Mouse (Mus musculus) layer of hippocampus, adult 9-11 months (tissue): ENCODE data around the gene Exosc10.

Experiments used
- DNase-seq: peaks from one replicate; pipeline ENCODE4 v3.0.0; 2022

The Exosc10 gene

DNA sequence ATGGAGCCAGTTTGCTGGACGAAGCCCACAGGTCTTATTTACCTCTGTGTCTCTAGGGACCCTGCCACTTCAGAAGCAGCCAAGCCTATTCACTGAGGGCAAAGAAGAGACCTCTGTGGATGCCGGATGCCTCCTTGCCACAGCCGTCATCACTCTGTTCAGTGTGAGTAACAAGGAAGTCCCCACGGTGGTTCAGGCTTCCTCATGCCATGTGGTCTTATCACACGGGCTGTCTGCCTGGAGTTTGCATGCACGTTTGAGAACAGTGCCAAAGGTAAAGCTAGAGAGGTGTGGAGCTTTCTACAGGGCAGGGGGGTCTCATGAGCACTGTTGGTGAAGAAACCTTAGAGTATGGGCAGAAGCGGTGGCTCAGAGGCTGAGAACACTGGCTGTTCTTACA lies 15.0 kb downstream of the Exosc10 start:
- DNase-seq = no peak

DNA sequence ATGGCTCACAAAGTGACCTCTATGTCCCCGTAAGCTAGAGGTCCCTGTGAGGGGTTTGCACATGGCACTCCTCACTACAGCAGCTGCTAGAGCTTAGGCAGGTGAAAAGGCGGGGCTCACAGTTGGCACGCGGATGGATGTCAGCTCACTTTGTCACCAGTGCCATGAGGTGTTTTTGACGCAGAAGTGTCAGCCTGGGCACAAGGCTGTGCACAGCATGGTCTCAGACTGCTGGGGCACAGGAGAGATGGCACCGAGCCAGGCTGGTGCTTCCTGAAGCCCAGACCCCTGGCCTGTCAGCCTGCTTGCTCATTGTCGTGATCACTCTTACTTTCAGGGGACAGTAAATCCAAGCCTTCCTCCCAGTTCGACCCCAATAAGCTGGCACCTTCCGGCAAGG lies 22.5 kb downstream of the Exosc10 start:
- no peak for DNase-seq

DNA sequence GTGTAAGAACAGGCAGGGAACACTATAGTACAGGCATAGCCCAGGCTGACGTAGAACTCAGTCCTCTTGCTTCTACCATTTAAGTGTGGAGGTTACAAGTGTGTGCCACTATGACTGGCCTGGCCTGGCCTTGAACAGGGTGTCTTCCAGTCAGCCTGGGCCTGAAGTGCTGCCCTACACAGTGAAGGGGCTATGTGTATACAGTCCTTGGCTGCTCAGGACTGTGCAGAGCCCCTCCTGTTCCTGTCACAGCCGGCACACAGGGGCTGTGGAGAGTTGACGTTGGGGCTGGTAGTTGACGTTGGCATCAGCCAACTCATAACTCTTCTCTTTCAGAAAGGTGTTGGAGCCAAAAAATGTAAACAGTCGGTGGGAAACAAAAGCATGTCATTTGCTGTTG lies 23.2 kb downstream of the Exosc10 start:
- no peak for DNase-seq

DNA sequence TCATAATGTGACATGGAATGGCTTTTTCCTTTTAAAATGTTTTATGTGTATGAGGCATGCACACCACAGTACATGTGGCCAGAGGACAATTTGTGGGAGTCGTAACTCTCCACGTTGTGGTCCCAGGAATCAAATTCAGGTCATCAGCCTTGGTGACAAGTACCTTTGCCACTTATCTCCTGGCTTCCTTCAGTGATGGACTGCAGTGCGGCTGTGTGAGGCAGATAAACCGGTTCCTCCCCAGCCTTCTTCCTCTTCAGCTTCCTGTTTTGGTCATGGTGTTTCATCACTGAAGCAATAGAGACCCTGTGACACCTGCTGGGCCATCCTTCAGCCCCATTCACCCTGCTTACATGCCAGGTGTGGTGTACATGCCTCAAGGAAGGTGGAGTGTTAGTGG lies 25.0 kb downstream of the Exosc10 start:
- no peak for DNase-seq

DNA sequence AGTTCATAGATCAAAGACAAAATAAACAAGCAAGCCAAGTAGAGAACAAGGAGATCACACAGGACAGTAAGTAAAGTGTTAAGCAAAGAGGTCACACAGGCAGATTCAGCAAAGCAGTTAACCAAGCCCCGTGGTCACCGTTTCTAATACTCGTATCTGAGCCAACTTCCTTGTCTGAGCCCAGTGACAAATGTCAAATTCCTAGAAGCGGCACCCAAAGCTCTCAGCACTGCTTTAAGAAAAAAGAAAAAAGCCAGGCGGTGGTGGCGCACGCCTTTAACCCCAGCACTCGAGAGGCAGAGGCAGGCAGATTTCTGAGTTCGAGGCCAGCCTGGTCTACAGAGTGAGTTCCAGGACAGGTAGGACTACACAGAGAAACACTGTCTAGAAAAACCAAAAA lies 28.4 kb downstream of the Exosc10 start:
- DNase-seq = no peak

DNA sequence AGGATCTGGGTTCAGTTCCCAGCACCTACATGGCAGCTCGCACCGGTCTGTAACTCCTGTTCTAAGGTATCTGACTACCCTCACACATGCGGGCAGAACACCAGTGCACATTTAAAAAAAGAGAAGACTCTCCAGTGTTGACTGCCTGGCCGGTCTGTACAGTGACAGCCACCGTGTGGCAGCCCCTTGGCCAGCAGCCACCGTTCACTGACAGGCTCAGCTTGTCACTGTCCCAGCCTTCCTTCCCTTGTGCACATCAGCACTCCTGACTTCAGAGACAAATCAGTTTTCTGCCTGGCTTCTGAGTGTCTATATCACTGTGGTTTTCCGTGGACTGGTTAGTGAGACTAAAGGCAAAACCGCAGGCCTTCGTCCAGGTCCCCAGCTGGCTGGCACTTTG lies 30.6 kb downstream of the Exosc10 start:
- no peak for DNase-seq

DNA sequence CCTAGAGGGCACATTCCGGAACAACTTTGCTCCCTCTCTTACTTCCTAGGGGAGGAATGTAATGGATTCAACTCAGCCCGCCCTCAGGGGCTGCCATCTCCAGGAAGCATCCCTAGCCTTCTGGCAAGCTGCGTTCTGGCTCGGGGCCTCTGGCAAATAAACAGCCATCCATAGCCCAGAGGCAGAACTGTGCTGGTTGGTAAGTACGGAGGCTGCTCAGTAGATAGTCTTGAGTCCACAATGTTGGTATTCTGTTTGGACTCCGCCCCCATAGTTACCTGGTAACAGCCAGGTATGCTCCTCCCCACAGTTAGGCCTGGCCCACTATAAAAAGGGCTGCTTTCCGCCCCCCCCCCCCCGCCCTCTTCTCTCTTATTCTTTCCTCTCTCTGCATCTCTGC lies 31.3 kb downstream of the Exosc10 start:
- DNase-seq = no peak

DNA sequence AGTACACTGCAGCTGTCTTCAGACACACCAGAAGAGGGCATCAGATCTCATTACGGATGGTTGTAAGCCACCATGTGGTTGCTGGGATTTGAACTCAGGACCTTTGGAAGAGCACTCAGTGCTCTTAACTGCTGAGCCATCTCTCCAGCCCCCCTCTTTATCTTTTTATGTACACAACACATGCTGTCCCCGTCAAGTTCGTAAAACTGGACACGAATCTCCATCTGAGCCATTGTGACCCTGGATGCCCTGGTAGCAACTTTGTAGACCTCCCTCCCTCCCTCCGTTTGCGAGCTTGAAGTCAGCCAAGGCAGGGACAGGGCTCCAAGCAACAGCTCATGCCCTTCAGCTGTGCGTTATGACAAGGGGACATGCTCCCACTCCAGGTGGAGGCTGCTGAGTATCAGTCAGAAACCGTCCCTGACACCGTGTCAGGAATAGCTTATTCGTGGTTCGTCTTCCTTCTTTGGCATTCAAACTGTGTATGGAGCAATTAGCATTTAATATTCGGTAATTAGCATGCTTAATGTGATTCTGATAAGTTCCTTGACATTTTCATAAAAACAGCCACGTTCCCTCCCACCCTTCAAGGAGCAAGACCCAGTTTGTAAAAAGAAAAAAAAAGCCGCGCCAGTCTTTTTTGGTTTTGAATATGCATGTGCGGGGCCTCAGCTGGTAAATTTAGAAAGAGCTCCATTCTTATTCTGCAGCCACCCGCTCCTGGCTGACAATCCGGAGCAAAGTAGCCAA lies 32.4 kb downstream of the Exosc10 start:
- no peak for DNase-seq

DNA sequence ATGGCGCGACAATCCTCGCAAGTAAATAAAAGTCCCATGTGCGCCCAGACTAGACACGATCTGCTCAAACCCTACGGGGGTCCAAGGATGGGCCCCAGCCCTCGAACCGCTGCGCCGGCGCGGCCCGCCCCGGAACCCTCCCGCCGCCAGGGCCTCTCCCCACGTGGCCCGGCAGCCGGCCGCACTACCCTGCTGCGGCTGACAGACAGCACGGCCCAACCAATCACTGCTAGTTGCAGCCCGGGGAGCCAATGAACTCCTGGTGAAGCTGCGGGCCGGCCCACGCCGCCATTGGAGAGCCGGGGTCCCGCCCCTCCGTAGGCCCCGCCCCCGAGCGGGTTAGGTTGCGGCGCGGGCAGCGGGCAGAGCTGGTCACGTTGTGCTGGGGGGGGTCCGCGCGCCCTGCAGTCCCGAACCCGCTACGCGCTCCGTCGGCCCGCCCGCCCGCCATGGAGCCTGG lies 33.0 kb downstream of the Exosc10 start, which contains the start of gene Srm:
TSS of gene Srm (plus strand) at position 333 of the 460 bp plus-strand sequence.
- DNase-seq = peak; percentile 99

DNA sequence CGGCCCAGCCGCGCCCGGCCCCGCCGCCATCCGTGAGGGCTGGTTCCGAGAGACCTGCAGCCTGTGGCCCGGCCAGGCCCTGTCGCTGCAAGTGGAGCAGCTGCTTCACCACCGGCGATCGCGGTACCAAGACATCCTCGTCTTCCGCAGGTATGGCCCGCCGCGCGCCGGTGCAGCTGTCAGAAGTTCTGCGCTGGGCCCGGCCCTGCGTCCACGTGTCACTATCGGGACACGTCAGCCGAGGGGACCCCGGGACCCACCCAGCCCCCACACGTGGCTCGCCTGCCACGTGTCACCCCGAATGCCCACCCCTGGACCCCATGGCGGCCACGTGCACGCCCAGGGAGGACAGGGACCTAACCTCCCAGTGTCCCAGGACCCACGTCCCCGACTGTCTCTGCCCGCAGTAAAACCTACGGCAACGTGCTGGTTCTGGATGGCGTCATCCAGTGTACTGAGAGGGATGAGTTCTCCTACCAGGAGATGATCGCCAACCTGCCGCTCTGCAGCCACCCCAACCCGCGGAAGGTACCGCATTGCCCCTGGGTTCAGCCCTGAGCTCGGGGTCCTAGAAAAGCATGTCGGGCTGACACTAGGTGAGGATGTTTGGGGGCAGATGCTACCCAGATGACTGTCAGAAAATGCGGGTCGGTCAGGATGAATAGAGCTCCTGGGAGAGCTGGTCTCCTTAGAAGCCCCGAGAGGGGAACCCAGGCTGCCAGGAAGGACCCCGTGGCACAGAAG lies 33.6 kb downstream of the Exosc10 start:
- no peak for DNase-seq

DNA sequence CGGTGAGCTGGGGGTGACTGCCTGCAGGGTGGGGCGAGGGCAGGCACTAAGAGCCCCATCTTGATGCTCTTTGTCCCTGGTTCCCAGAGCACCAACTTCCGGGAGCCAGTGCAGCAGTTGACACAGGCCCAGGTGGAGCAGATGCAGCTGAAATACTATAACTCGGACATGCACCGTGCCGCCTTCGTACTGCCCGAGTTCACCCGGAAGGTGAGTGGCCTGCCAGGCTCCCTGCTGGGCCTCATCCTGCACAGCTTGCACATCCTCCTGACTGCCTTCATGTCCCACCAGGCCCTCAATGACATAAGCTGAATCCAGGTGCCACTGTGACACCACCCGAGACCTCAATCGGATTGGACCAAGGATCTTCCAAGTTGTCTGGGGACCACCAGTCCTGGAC lies 35.8 kb downstream of the Exosc10 start:
- no peak for DNase-seq

DNA sequence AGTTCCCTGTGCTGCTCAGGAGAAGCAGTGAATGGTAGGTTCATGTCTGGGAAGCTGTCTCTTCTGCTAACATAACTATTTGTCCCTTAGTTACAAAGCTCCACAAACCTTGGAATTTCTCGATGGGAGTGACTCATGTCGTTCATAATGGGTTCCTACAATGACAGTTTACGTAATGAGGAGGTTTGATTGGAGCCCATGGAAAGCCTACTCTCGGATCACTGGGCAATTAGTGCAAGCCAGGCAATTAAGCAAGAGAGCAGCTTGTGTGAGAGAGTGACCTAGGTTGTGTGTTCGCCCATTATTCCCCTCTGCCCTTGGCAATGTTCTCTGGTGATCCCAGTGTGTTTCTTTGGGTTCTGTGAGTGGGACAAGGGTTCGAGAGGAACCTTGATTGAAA lies 37.7 kb downstream of the Exosc10 start:
- DNase-seq = no peak

DNA sequence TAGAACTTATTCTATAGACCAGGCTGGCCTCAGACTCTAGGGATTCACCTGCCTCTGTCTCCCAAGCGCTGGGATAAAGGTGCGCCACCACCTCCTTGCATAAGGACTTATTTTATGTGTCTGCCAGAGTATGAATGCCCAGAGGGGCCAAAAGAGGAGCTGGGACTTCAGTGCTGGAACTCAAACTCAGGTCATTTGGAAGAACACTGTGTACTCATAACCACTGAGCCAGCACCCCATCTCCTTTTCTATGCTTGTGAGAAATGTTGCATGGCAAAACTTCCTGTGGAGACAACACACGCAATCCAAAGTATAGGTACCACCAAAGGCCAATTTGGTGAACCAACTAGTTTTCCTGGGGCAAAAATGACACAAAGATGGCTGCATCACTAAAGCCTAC lies 38.5 kb downstream of the Exosc10 start:
- no peak for DNase-seq

DNA sequence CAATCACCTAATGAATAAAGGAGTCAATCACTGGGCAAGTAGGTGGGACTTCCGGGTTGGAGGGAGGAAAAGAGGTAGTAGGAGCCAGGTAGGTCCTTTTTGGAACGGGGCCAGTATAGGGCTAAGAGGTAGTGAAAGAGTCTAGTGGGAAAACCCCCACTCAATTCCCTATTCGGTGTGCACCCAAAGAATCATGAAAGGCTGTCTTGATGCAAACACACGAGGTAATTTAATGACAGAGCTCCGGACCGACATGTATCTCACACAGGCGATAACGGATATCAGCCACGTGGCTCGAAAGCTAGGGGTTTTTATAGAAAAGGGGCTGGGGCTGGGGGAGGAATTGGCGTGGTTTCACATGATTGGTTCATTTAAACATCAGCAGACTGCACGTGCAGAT lies 40.6 kb downstream of the Exosc10 start:
- DNase-seq = no peak

DNA sequence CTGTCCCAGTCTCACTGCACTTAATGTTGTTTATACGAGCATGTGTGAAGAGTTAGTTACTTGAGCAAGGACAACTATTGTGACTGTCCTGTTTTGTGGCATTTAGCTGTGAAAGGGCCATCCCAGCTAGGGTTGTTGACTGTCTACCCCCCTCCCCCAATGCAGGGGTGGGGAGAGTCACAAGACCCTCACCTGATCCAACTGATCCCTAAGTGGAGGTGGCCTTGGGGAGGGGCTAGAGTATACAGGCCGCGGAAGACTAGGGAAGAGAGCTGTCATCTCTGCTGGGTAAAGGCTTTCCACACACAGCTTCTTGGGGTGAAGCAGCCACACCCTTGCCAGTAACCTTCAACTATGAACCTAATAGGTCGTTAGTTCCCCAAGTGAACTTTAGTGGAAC lies 42.1 kb downstream of the Exosc10 start:
- no peak for DNase-seq

DNA sequence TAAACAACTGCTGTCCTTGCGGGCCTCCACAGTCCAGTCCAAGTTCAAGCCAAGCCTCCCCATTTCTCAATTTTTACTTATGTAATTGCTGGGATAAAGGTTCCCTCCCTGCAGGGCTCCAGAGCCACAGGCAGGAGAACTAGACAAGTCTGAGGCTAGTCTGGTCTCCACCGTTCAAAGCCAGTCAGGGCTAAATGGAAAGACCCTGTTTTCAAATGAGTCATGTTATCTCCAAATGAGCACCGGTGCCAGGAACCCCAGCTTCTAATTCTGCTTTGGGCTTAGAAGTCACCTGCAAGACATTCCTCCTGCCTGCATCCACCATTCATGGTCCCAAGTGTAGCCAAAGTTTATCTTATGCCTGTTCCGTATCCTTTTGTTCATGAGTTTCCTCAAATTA lies 43.6 kb downstream of the Exosc10 start:
- DNase-seq = no peak

DNA sequence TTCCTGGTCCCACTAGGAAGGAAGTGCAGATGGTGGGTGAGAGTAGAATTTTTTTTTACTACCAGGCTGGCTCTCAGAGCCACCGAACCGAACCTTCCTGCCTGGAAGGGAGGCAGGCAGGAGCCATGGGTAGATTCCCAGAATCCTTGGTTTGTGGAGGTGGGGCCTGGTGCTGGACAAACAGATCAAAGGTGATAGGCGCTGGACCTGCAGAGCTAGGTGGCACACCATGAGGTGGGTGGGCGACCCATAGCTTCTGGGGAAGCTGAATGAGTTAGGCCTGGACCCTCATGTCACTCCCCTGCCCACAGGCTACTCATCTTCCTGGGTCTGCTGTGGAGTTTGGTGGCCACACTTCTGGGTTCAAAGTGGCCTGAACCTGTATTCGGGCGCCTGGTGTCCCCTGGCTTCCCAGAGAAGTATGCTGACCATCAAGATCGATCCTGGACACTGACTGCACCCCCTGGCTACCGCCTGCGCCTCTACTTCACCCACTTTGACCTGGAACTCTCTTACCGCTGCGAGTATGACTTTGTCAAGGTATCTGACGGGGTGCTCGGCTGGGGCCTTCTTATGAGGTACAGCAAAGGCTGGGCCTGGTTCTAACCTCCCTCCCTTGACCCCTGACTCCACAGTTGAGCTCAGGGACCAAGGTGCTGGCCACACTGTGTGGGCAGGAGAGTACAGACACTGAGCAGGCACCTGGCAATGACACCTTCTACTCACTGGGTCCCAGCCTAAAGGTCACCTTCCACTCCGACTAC lies 44.3 kb downstream of the Exosc10 start, which contains the start of gene Masp2:
TSS of gene Masp2 (plus strand) at position 198 of the 764 bp plus-strand sequence.
- DNase-seq = no peak

DNA sequence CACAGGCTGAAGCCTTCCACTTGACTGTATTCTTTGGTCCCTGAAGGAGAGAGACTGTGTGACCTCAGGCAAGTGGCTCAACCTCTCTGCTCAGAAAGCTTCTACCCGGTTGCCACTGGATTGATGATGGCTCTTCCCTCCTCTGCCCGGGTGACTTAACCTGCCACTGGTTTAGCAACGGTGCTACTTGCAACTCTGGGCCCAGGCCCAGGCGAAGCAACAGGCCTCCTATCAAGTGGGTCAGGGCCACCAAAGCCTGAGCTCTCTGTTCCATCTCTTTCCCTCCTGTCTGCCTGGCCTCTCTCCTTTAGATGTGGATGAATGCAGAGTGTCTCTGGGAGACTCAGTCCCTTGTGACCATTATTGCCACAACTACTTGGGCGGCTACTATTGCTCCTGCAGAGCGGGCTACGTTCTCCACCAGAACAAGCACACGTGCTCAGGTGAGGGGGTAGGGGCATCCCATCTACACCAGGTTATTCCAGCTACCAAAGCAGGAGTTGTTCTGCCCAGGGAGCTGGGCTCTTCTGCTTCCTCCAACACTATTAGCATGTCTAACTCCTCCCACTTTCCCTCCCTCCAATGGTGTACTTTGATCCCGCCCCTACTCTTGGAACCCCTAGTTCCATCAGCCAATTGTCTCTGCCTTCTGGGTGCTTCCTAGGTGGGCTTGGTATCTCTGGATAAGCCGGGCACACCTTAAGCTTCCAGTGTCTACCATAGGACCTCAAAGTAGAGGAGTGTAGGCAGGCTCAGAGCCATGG lies 45.3 kb downstream of the Exosc10 start:
- no peak for DNase-seq

DNA sequence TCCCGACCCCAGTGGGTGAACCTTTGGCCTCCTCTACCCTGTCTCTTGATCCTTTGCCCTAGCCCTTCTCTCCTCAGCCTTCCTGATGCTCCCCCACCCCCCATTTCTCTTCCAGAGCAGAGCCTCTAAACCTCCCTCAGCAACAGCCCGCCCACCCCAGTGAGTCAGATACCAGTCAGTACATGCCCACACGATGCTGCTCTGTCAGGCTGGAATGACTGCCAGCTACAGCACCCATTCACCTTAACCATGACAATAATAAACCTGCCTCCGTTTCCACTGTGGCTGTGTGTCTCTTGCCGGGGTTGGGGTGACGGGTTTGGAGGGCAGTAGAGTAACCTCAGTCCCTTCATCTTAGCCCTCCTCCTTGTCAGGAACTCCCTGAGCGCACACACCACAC lies 45.9 kb downstream of the Exosc10 start:
- DNase-seq = peak; percentile 84

DNA sequence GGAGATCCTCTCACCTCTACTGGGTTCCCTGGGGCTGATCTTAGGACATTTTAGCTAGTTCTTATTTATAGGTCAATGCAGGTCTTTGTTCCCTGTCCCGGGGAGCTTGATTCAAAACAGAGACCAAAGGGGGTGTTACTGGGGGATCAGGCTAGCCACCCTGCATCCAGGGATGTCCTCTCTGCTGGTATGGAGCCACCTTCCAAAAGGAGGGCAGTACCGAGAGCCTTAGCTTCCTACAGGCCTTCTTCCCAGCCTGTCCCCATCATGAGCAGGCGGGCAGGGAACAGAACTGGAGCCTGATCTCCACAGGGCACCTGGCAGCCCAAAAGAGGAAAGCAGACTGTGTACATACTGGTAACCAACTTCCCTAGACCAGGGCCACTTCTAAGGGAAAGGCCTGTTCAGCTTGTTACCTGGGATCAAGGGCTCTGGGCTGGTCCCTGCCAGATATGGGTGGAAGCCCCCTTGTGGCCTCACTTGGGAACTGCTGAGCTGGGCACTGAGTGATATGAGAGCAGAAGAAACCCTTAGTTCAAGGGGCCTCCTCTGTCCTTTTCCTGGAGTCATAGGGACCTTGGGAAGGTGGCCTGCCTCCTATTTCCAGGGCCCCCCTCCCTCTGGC lies 46.4 kb downstream of the Exosc10 start:
- no peak for DNase-seq

DNA sequence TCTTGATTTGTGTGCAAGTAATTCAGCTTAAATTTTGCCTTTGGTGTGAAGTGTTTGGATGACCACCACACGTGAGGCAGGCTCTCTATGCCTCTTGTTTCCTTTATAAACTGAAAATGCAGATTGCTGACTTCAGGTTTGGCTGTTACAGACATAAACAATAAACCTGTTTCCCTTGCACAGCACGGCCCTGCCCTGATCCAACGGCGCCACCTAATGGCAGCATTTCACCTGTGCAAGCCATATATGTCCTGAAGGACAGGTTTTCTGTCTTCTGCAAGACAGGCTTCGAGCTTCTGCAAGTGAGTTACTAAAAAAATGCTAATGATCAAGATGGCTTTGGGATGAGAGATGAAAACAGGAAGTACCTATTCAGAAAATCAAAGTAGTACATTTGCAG lies 49.5 kb downstream of the Exosc10 start:
- DNase-seq = no peak

DNA sequence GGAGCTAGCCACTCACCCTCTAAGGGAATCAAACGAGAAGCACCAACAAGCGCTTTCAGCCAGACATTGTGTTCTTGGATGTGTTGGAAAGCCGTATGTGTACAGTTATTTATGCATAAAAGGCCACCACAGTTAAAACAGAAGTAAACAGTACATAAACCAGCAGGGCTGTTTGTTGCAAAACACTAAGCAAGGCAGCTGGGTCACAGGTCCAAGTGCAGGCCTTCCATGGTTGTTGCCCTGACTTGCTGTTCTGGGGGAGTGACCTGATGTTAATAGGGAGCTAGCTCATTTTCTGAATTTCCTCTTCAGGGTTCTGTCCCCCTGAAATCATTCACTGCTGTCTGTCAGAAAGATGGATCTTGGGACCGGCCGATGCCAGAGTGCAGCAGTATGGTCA lies 51.6 kb downstream of the Exosc10 start:
- no peak for DNase-seq
